Mouse (Mus musculus) mouse trophoblast stem cell (cell line): ENCODE results near the gene Ltbp3.

ENCODE experiments used
- in situ Hi-C, 2 experiments: fragments of 300-500 bp; cut with MseI, MboI; formaldehyde crosslinking; loops; 2 replicates in 1 of 2; 3 replicates in 1 of 2; pipeline ENCODE4 v1.15.1; 2025

The Ltbp3 gene

DNA sequence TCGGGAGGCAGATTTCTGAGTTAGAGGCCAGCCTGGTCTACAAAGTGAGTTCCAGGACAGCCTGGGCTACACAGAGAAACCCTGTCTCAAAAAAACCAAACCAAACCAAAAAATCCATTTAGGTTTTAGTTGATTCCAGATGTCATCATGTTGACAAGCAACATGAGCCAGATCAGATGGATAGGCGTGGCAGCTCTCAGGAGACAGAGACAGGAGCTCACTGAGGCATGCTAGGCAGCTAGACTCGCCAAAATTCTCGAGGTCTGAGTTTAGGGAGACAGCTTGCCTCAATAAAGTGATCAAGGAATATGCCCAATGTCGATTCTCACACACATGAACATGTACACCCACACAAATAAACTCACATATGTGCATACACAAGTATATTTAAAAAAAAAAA is 48.4 kb downstream of the Ltbp3 start:
- in situ Hi-C loops: loop anchor here in 1 of 2 experiments (5.0 kb wide), 1 partner anchor 93 kb away; no protein-coding TSS in a partner anchor

DNA sequence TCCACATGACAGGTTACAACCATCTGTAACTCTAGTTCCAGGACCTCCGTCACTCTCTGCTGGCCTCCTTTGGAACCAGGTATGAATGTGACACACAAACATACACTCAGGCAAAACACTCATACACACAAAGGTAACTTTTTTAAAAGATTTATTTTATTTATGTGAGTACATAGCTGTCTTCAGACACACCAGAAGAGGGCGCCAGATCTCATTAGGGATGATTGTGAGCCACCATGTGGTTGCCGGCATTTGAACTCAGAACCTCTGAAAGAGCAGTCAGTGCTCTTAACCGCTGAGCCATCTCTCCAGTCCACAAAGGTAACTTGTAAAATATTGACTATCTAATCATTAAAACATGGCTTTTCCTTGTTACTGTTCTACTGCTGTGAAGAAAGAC is 50.6 kb downstream of the Ltbp3 start:
- in situ Hi-C loops: loop anchor here in 1 of 2 experiments (5.0 kb wide), 2 partner anchors 46 to 86 kb away; partner anchors contain the start of genes Frmd8 and Slc25a45

DNA sequence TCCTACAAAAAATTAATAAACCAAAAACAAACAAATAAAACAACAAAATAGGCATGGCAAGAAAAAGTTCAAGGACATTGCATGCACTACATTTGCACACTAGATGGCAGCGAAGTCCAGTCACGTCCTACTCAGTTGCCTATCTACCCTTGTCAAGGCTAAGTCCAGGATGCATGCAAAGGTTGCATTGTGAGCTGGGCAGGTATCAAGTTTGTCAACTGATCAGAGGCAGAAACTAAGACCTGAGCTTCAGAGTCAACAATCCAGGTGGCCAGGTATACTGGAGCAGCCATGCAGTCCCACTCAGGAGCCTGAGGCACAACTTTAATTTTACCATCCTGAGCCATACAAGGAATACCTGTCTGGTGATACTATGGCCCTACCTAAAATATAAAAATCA is 52.4 kb downstream of the Ltbp3 start:
- in situ Hi-C loops: loop anchor here in 1 of 2 experiments (5.0 kb wide), 2 partner anchors 44 to 84 kb away; partner anchors contain the start of genes Frmd8 and Slc25a45

DNA sequence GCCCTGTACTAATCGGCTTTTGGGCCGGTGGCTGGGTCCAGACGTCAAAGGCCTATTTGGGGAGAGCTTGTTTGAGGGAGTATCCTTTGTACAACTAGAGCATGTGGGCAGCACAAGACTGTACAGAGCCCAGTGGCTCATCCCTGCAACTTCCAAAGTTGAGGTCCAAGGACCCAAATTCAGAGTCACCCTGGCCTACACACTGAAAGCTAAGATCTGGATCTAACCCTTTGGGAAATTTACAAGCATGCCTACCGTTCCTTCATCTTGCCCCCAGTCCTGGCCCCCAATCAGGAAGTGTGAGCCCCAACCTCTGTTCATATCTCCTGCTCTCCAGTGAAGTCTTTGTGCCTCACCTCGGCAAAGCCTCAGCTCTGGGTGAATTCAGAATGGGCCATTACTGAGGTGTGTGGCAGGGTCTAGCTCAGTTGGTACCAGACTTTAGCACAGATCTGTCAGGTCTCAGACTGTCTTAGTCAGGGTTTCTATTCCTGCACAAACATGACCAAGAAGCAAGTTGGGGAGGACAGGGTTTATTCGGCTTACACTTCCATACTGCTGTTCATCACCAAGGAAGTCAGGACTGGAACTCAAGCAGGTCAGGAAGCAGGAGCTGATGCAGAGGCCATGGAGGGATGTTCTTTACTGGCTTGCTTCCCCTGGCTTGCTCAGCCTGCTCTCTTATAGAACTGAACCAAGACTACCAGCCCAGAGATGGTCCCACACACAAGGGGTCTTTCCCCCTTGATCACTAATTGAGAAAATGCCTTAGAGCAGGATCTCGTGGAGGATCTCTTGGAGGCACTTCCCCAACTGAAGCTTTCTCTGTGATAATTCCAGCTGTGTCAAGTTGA is 53.4 kb downstream of the Ltbp3 start:
- in situ Hi-C loops: loop anchor here in 1 of 2 experiments (5.0 kb wide), 2 partner anchors 43 to 83 kb away; partner anchors contain the start of genes Frmd8 and Slc25a45

DNA sequence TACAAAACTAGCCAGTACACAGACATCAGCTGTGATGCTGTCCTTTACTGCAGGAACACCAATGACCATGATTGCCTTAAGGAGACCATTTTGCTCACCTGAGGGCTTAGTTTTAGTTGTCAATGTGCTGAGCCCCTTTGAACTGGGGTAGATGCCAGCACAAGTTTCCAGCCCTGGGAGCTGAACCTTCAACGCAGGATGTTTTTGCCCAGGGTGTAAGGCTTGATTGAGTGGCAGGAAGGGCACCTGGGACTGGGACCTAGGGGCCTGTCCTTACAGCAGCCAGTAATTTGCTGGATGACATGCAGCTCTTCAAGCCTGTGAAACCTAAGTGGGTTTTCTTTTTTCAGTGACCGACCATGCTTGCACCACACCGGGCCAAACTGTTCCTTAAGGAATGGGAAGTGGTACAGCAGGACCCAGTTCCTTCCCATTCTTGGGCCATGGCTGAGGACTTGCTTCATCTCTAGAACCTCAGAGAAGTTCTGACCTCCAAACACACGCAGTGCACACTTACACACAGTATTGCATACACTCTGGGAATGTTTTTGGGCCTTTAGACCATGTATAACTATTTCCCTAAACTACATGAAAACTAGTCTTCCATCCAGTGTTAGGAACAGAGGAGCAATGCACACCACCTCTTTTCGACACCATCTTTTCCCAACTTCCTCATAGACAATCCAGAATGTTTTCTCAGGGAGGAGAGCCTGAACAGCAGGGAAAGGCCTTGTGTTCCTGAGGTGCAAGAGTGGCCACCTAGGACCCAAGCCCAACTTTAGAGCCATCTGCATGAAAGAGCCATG is 54.3 kb downstream of the Ltbp3 start:
- in situ Hi-C loops: loop anchor here in 1 of 2 experiments (5.0 kb wide), 2 partner anchors 42 to 82 kb away; partner anchors contain the start of genes Frmd8 and Slc25a45

DNA sequence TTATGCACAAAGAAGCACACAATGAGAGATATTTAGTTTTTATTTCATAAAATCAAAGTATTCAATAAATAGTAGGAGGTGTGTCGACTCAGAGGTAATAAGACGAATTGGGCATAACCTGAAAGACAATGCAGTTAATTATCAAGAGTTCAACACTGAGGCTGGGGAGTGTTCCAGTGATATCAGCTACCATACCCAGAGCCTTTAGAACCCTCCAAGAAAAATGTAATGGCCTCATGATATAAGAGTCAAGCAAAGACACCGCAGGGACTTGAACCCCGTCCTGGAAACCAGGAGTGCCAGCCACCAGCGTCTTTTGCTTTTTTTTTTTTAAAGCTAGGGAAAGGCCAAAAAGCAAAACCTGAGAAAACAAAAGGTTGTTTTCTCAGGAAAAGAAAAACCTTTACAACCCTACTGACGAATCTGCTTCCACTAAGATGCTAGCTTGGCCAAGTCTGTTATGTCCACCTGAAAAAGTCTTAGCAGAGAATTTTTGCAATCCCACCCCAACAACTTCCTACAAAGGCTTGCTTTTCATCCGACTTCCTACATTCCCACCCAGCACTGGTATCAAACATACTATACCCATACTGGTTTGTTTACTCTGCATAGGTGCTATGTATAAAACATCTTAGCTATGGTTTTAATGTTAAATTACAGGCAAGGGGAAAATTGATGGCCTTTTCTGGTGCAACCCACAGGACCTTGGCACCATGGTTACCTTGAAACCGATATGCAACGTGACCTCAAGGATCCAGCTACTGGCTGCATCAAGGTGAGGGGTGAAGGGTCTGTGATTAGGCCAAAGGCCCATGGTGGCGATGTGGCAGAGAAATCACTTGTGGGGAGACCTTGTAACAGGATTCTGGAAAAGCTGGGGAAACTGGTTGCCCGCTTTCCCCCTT is 55.2 kb downstream of the Ltbp3 start:
- in situ Hi-C loops: no loop called here

DNA sequence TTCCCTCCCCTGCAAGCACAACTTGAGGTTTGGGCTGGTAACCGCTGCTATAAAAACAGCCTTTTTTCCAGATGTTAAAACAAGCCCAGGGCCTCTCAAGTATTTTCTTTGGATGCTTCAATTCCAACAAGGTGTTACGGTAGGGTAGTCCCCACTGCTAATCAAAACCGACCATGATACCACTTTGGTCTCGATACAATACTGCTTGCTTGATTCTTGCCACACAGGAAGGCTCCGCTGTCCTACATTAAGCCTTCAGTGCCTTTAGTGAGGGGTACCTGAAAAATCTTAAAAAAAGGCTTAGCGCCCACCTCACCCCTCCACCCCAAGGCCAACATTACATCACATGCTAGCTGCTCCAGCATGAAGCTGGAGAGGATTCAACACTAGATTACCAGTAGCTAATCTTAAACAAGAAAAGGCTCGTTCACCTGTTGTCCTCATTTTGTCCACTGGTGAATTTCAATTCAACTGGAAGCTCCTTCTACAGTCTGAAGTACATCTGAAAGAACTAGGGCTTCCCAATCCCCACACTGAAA is 55.9 kb downstream of the Ltbp3 start:
- in situ Hi-C loops: no loop called here

DNA sequence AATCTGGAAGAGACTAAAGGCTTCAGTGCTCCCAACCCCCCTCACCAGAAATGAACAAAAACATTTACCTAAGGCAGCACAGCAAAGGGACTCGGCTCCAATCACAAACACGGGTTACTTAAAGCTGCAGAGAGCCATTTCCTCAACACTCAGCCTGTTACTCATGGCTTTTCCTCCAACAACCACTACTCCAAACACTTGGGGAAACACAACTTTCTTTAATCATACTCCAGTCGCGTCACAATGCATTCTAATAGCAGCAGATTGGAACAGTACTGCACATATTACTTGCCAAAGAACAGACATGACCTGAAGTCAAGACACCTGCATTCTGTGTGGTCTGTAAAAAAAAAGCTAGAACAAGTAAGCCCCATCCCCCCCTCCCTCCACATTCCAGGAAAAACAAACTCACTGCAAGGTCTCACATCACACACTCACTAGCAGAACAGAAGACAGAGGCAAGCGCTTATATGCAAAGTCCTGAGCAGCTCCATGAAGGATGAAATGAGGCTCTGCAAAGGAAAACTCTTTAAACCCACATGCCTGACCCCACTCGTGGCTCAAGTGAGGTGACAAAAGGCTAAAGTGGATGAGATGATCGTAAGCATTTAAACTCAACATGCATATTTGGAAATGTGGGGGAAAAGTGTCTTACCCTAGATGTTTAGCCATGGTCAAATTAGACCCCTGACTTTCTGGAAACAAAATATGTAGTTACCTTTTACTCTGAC is 56.8 kb downstream of the Ltbp3 start:
- in situ Hi-C loops: no loop called here

DNA sequence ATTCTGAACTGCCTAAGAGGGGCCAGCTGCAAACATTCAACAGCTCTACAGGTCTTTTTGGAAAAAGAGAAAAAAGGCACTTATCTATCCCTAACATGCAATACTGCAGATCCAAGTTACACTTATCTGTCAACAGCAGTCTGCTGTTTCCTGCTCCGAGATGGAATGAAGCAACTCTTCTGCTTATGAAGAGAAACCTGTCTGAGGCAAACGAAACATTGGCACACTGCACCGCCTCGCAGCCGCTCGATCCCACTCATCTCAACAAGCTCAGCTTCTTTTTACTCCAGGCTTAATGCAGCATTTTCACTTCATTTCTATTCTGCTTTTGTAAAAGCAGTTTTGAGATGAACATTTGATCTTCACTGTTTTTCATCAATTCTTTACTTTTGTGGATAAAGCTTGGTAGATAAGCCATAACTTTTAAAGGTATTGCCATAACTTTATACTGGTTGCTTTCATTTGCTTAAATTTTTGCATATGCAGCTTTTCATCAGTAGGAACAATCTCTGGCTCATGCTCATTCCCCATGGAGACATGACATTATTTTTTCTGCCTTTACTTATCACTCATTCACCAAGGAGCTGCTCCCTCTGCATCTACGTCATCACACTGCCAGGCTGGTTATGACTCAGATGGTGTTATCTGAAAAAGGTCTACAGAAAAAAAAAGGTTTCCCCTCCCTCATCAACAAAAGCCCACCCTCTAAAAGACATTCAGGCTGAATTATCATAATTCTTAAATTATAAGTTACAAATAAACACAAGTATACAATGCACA is 58.2 kb downstream of the Ltbp3 start:
- in situ Hi-C loops: no loop called here

DNA sequence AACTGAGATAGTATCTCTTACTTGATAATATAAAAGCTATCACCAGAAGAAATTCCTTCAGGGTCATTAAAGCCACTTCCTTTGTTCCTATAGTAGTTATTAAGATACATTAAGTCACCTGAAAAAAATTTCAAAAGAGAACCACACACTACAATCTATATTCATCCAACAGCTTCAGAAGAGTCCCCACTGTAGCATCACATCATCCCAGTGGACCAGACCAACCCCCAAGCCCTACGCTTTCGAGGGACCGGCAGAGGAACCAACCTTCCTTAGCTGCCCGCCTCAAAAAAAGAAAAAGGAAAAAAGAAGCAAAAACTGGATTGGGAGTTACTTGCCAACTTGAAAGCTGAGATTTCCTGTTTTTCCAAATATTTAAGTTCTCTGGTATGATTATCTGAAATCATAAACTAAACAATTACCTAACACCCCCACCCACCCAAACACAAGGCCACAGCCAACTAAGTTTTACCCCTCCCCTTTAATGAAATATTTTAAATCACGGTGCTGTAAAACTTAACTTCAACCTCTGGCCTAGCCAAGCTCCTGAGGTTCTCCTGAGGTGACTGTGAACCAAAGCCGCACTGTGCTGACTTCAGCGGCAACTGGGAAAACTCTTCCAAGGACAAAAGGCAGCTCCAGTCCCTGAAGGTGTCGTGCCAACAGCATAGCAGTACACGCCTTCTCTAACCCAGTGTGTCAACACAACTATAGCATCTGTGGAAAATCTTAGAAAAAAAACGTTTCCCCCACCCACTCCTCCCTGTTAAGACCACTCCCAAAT is 59.1 kb downstream of the Ltbp3 start:
- in situ Hi-C loops: loop anchor here in 1 of 2 experiments (5.0 kb wide), 1 partner anchor 48 kb away; no protein-coding TSS in a partner anchor

DNA sequence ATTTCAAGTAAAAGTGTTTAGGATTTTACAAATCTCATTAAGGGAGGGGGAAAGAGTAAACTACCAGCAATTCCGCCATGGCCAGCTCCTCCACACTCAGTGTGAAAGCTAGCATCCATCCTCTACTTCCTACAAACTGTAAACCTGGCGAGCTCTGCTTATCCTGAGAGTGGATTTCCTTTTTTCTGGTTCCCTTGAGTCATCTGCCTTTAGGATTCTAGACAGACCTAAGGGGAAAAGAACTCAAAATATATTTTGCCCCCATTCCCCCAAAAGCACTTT is 59.6 kb downstream of the Ltbp3 start:
- in situ Hi-C loops: loop anchor here in 1 of 2 experiments (5.0 kb wide), 1 partner anchor 47 kb away; no protein-coding TSS in a partner anchor

DNA sequence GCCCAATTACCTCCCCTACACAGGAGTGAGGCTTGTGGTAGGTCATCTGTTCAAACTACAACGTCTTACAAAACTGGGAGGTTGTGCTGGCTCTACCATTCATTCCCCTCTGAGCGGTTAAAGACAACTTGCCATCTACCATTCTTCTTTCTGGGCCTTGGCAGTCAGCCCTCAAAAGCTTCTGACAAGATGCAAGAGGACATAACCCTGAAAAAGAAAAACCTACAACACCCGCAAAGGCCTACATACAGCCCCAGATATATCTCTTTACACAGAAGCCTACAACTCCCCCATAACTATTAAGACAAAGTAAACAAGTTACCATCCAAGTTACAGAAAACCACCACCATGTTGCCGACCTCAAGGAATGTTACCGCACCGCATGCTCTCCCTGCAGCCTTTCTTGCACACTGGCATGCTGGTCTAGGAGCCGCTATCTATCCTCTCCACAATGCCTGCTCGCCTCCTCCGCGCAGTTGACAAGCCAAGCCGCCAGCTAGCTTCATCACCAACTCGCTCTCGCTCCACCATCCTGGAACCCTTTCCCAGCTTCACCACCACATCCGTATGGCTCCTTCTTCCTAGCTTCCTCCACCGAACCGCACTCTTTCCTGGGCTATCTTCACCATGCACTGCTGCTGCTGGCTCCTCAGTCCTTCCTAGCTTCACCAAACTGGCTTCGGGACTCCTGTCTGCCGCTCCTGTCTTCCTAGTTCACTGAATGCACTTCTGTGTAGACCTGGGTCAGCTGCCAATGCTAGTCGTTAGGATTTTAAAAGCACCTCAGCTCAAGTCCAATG is 60.1 kb downstream of the Ltbp3 start:
- in situ Hi-C loops: loop anchor here in 1 of 2 experiments (5.0 kb wide), 1 partner anchor 46 kb away; no protein-coding TSS in a partner anchor

DNA sequence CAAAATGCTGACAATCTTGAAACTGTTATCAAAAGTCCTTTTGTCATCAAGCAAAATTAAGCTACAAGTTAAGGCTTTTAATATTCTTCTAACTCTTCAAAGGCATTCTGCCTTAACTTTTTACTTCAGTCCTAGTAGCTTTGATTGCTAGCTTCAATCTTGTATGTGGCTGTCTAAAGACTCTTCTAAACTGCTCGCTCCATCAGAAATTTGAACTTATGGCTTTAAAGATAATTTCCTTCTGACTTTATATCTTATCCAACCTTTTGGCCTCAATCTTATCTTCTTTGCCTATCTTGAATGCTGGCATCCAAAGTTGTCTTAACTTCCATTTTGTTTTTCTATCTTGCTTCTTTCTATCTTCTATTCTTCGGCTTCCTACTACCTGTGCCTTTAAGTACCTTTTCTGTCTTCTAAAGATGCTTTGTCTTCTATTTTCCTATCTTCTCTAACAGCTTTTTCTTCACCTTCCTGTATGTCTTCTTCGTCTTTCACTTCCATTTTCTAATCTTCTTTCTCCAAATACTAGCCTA is 60.8 kb downstream of the Ltbp3 start:
- in situ Hi-C loops: loop anchor here in 1 of 2 experiments (5.0 kb wide), 1 partner anchor 46 kb away; no protein-coding TSS in a partner anchor

DNA sequence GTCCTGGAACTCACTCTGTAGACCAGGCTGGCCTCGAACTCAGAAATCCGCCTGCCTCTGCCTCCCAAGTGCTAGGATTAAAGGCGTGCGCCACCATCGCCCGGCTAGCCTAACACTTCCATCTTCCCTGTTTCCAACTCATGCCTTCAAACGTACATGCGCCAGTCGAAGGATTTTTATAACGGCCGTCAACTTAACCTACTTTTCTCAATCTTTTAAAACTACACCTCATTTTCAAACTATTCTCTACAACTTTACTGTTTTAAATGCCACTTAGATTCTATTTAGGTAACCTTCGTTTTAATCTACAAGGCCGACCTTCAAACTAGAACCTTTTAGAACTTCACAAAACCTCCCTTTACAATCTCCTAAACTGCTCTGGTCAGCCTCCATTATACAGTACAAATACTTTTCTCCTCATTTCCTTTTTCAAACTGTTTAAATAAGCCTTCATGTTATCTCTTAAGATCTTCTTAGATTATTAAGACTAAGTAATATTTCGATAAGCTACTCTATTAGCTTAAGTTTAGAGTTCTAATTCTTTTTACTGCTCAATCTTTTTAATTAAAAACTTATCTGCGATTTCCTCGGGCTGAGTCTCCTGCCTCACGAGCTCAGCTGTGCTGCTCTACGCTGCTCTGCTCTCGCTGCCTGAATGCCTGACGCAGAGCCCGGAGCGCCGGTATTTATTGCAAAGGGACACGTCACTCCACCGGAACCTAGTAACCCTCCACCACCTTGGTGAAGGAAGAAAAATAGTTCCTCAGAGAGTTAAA is 61.5 kb downstream of the Ltbp3 start:
- in situ Hi-C loops: loop anchor here in 1 of 2 experiments (5.0 kb wide), 1 partner anchor 45 kb away; no protein-coding TSS in a partner anchor

DNA sequence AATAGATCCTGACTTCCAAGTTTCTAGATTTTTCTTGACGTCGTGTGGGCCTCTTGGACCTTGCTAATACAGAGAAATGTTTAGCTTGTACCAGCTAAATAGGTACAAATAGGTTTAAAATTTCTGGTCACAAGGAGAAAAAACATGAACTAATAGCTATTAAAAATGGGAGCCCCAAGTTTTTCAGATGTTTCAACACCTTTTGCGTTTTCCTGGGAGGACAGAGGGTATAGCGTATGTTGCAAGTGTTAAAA is 62.0 kb downstream of the Ltbp3 start:
- in situ Hi-C loops: loop anchor here in 1 of 2 experiments (5.0 kb wide), 1 partner anchor 45 kb away; no protein-coding TSS in a partner anchor

DNA sequence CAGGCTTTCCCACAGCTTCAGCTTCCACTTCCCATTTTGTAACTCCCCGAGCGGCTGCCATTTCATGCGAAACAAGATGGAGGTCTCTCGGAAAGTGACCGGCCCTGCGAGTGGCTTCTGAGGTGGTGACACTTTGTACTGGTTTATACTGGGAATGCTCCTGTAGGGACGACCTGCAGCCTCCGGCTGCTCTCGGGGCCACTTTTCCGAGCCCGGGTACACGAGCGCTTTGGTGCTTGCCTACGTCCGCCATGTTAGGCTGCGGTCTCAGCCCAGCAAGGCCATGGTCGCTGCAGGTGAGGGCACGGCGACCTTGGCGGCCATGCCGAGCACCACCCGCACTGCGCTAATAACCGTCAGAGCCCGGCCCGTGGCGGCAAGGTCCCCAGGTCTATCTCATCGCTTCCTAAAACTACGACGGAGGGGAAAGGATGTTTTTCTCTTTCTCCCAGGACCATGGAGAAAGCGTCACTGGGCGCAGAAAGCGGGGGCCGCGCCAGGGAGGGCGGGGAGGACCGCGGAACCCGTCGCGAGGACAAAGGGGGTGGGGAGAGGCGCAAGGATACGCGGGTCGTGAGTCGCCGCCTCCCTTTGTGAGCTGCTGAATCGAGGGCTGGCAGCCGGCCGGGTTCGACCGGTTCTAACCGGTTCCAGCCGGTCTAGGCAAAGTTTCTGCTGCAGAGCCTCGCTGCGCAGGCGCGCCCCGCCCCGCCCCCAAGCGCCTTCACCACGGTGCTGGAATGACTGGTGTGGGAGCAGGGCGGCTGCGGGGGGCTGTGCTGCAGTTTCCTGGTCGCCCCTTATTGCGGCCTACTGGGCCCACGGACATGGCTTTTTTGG is 62.6 kb downstream of the Ltbp3 start:
- in situ Hi-C loops: loop anchor here in 1 of 2 experiments (5.0 kb wide), 1 partner anchor 44 kb away; no protein-coding TSS in a partner anchor
